Mouse (Mus musculus): ENCODE results near the gene Banp. TPM values are rescaled to one million over a fixed set of nuclear protein-coding genes. Genes with fewer than 3 reads are reported as not detected.

Banp gene
- total and polyA plus RNA-seq, 3 experiments = 14.9 to 34.2 (median 25.7) TPM

DNA sequence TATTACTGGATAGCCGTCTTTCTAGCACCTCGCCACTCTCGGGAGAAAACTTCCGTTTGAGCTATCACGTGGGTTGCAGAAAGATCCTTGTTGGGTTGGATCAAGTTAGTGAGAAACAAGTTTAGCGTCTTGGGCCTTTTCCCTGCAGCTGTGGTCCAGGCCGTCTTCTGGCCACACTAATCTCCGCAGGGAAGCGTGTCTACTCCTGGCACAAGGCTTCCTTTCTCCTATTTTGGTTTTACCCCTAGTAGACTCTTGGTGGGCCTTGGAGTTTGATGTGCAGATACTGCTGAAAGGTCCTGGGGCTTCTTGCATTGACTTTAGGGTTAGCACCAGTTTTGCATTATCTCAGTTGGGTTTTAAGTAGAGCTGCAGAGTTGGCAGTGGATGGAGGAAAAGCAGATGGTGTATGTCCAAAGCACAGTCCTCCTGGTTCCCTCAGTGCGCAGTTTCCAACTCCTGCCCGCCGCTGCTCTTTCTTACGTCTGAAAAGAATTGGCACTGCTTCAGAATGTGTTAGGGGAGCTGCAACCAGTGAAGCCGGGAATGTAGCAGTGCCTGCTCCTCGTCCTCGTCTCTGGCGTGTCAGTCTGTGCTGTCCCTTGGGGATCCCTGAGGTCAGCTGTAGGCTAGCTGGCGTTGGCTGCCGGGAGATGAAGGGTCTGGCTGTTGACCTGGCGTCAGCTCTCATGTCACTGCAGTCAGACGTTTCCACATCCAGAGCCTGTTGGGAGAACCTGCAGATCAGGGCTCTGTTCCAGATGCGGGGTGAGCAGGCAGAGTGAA, 68.7 kb downstream of the Banp start:
- in situ Hi-C loops (cut with MboI; ENCODE audit: low pct_ligation_motif_present, low pct_unique_long_range_greater_than_20kb, low sequenced_read_pairs) (no loop called here), dilution Hi-C loops (cut with MboI; ENCODE audit: extremely low pct_ligation_motif_present, extremely low pct_unique_long_range_greater_than_20kb, low sequenced_read_pairs) (no loop called here)
- TF ChIP-seq ZNF384 (IDR thresholded peaks at IDR 0.05; ENCODE audit: low read depth, low read length) = no peak
- no peak for TF ChIP-seq SMC3 (IDR thresholded peaks at IDR 0.05; ENCODE audit: low read depth, low read length)
- no peak for TF ChIP-seq MAX (IDR thresholded peaks at IDR 0.05; ENCODE audit: low read length)
- TF ChIP-seq E2F4 (IDR thresholded peaks at IDR 0.05; ENCODE audit: insufficient replicate concordance, low read depth, low read length) = no peak
- no peak for TF ChIP-seq MAFK (IDR thresholded peaks at IDR 0.05; ENCODE audit: insufficient replicate concordance, low read length)
- no peak for TF ChIP-seq RAD21 (IDR thresholded peaks at IDR 0.05; ENCODE audit: low read depth, low read length)
- TF ChIP-seq TCF12 (IDR thresholded peaks at IDR 0.05; ENCODE audit: low read depth, low read length) = no peak
- no peak for TF ChIP-seq CHD2 (IDR thresholded peaks at IDR 0.05; ENCODE audit: low read length)
- TF ChIP-seq KAT2A (IDR thresholded peaks at IDR 0.05; ENCODE audit: insufficient replicate concordance, low read length) = no peak
- no peak for TF ChIP-seq MAZ (IDR thresholded peaks at IDR 0.05; ENCODE audit: low read depth, low read length)
- no peak for TF ChIP-seq CHD1 (IDR thresholded peaks at IDR 0.05; ENCODE audit: low read depth, low read length)
- TF ChIP-seq UBTF (IDR thresholded peaks at IDR 0.05; ENCODE audit: low read depth, low read length) = no peak
- no peak for TF ChIP-seq POLR2A (IDR thresholded peaks at IDR 0.05; ENCODE audit: low read depth, low read length)
- TF ChIP-seq PAX5 (IDR thresholded peaks at IDR 0.05; ENCODE audit: low read length) = no peak
- TF ChIP-seq NELFE (IDR thresholded peaks at IDR 0.05; ENCODE audit: low read depth, low read length) = no peak
- no peak for TF ChIP-seq JUND (conservative IDR thresholded peaks at IDR 0.05; ENCODE audit: low read depth, low read length)
- TF ChIP-seq RCOR1 (conservative IDR thresholded peaks at IDR 0.05; ENCODE audit: low read depth, low read length) = no peak
- no peak for TF ChIP-seq ZMIZ1 (IDR thresholded peaks at IDR 0.05; ENCODE audit: low read depth, low read length)
- TF ChIP-seq JUN (IDR thresholded peaks at IDR 0.05; ENCODE audit: insufficient read depth, low read depth, low read length) = no peak

DNA sequence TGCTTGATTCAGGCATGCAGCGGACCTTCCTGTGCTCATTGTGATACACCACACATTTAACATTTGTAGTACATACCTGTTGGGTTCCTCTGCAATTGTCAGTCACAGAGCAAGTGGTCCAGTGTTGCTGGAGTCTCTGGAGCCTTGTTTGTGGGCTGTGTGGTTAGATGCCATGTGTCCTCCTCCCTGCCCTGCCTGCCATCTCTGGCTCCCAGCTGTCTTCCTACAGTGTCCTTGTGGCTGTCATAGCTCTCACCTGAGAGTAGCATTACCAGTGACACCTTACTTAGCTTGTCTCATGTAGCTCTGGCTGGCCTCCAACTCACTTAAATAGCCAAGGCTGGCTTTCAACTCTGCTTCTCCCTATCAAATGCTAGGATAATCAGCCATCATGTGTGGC, 69.6 kb downstream of the Banp start:
- Histone ChIP-seq H3K79me2 (replicated peaks; ENCODE audit: control insufficient read depth, extremely low read depth, insufficient read depth, poor library complexity, severe bottlenecking) (no peaks in the 10 kb centered on the region), H3K4me3 (replicated peaks in 1 of 3; ENCODE audit: low read depth in 2 of 3, low read length in 2 of 3, poor library complexity in 1 of 3) (no peak overlapping the region), H3K9ac (ENCODE audit: insufficient read depth, low read depth) (no peak overlapping the region), H3K4me1 (ENCODE audit: control insufficient read depth in 1 of 2, insufficient read depth in 2 of 2) (no peaks in the 10 kb centered on the region), H3K4me2 (ENCODE audit: insufficient read depth, low read depth, poor library complexity, severe bottlenecking) (no peak overlapping the region), H3K27ac (ENCODE audit: insufficient read depth, low read depth) (no peak overlapping the region), H3K27me3 (replicated peaks) (no peaks in the 10 kb centered on the region), H3K9me3 (replicated peaks; ENCODE audit: low read length) (no peaks in the 10 kb centered on the region), H3K36me3 (replicated peaks in 1 of 2; ENCODE audit: control insufficient read depth in 1 of 2, insufficient read depth in 1 of 2, low read length in 1 of 2) (peaks cover 54 to 98% of the 10 kb centered on the region in 2 experiments)
- in situ Hi-C loops (cut with MboI; ENCODE audit: low pct_ligation_motif_present, low pct_unique_long_range_greater_than_20kb, low sequenced_read_pairs) (no loop called here), dilution Hi-C loops (cut with MboI; ENCODE audit: extremely low pct_ligation_motif_present, extremely low pct_unique_long_range_greater_than_20kb, low sequenced_read_pairs) (no loop called here)
- no peak for DNase-seq (ENCODE audit: extremely low read depth)
- TF ChIP-seq GABPA (IDR thresholded peaks at IDR 0.05; ENCODE audit: insufficient replicate concordance, low read depth, low read length) (no peak), RAD21 (IDR thresholded peaks at IDR 0.05; ENCODE audit: low read depth, low read length) (no peak), USF1 (IDR thresholded peaks at IDR 0.05; ENCODE audit: low read depth, low read length) (no peak), MEF2A (IDR thresholded peaks at IDR 0.05; ENCODE audit: borderline replicate concordance, low read depth, low read length) (no peak), ETS1 (conservative IDR thresholded peaks at IDR 0.05; ENCODE audit: low read depth, low read length) (no peak), BHLHE40 (IDR thresholded peaks at IDR 0.05; ENCODE audit: low read depth, low read length) (no peak), MYC (IDR thresholded peaks at IDR 0.05; ENCODE audit: low read depth, low read length) (no peak), RCOR1 (conservative IDR thresholded peaks at IDR 0.05; ENCODE audit: low read depth, low read length) (no peak), POLR2AphosphoS2 (IDR thresholded peaks at IDR 0.05; ENCODE audit: low read depth, low read length) (no peak), KAT2A (IDR thresholded peaks at IDR 0.05; ENCODE audit: insufficient replicate concordance, low read length) (no peak), MAFK (IDR thresholded peaks at IDR 0.05; ENCODE audit: insufficient replicate concordance, low read length) (no peak), MAZ (IDR thresholded peaks at IDR 0.05; ENCODE audit: low read depth, low read length) (no peak), ZC3H11A (IDR thresholded peaks at IDR 0.05; ENCODE audit: low read depth, low read length) (no peak), TCF12 (IDR thresholded peaks at IDR 0.05; ENCODE audit: low read depth, low read length) (no peak), ZKSCAN1 (IDR thresholded peaks at IDR 0.05; ENCODE audit: borderline replicate concordance, low read depth, low read length) (no peak), EP300 (IDR thresholded peaks at IDR 0.05; ENCODE audit: low read length) (no peak), CHD2 (IDR thresholded peaks at IDR 0.05; ENCODE audit: low read length) (no peak), ZNF384 (IDR thresholded peaks at IDR 0.05; ENCODE audit: low read depth, low read length) (no peak)

More for the DNA sequence above, 68.7 kb downstream of the Banp start:
- Histone ChIP-seq H3K27me3 (replicated peaks) (no peaks in the 10 kb centered on the region), H3K36me3 (replicated peaks in 1 of 2; ENCODE audit: control insufficient read depth in 1 of 2, insufficient read depth in 1 of 2, low read length in 1 of 2) (peaks cover 44 to 98% of the 10 kb centered on the region in 2 experiments), H3K27ac (ENCODE audit: insufficient read depth, low read depth) (no peak overlapping the region), H3K4me1 (ENCODE audit: control insufficient read depth in 1 of 2, insufficient read depth in 2 of 2) (no peaks in the 10 kb centered on the region), H3K9me3 (replicated peaks; ENCODE audit: low read length) (no peaks in the 10 kb centered on the region), H3K4me2 (ENCODE audit: insufficient read depth, low read depth, poor library complexity, severe bottlenecking) (no peak overlapping the region), H3K79me2 (replicated peaks; ENCODE audit: control insufficient read depth, extremely low read depth, insufficient read depth, poor library complexity, severe bottlenecking) (no peaks in the 10 kb centered on the region), H3K4me3 (replicated peaks in 1 of 3; ENCODE audit: low read depth in 2 of 3, low read length in 2 of 3, poor library complexity in 1 of 3) (no peak overlapping the region), H3K9ac (ENCODE audit: insufficient read depth, low read depth) (no peak overlapping the region)
- DNase-seq (ENCODE audit: extremely low read depth) = no peak
